Mouse (Mus musculus): ENCODE measurements around the gene Tnfsf12. TPM values are rescaled to one million over a fixed set of nuclear protein-coding genes. Genes with fewer than 3 reads are reported as not detected.
"Not testable (repeated sequence)": the region's sequence is repeated elsewhere in the genome, so short reads cannot be mapped to it uniquely, and the experiment has no call there.

The Tnfsf12 gene
- total RNA-seq (2017), result 0.70 and 0.74 TPM in 2 replicates

GRCm38 (mm10) chr11:69695361-69696181 lies at the start of gene Tnfsf12, which contains the start of gene Tnfsfm13:
Gene Tnfsf12 (minus strand): TSS chr11:69695849.
Gene Tnfsfm13 (minus strand): TSS chr11:69696098.
- 0 out of 2 replicates have a peak, but pooled peaks have one; percentile 34 for ATAC-seq (ENCODE audit: extremely low read depth, insufficient number of reproducible peaks, low FRiP score, poor library complexity, severe bottlenecking)

GRCm38 (mm10) chr11:69731408-69731807 lies 35.8 kb upstream of the Tnfsf12 start:
- ATAC-seq (ENCODE audit: extremely low read depth, insufficient number of reproducible peaks, low FRiP score, poor library complexity, severe bottlenecking), result not testable (repeated sequence)

GRCm38 (mm10) chr11:69729063-69729462 lies 33.4 kb upstream of the Tnfsf12 start:
- peak; percentile 41; the same call in 1 of the 2 replicates for ATAC-seq (ENCODE audit: extremely low read depth, insufficient number of reproducible peaks, low FRiP score, poor library complexity, severe bottlenecking)

GRCm38 (mm10) chr11:69725951-69726350 lies 30.3 kb upstream of the Tnfsf12 start:
- no peak for ATAC-seq (ENCODE audit: extremely low read depth, insufficient number of reproducible peaks, low FRiP score, poor library complexity, severe bottlenecking)

GRCm38 (mm10) chr11:69723074-69723473 lies 27.4 kb upstream of the Tnfsf12 start:
- no peak for ATAC-seq (ENCODE audit: extremely low read depth, insufficient number of reproducible peaks, low FRiP score, poor library complexity, severe bottlenecking)

- no peak for ATAC-seq (ENCODE audit: extremely low read depth, insufficient number of reproducible peaks, low FRiP score, poor library complexity, severe bottlenecking)
These were observed 25.2 kb upstream of the Tnfsf12 start for GRCm38 (mm10) chr11:69720852-69721251.

GRCm38 (mm10) chr11:69719423-69719822 lies 23.8 kb upstream of the Tnfsf12 start:
- no peak for ATAC-seq (ENCODE audit: extremely low read depth, insufficient number of reproducible peaks, low FRiP score, poor library complexity, severe bottlenecking)

GRCm38 (mm10) chr11:69718661-69719060 lies 23.0 kb upstream of the Tnfsf12 start:
- ATAC-seq (ENCODE audit: extremely low read depth, insufficient number of reproducible peaks, low FRiP score, poor library complexity, severe bottlenecking), result no peak

- ATAC-seq (ENCODE audit: extremely low read depth, insufficient number of reproducible peaks, low FRiP score, poor library complexity, severe bottlenecking), result no peak
These were observed 21.3 kb upstream of the Tnfsf12 start for GRCm38 (mm10) chr11:69716953-69717352.

GRCm38 (mm10) chr11:69715929-69716328 lies 20.3 kb upstream of the Tnfsf12 start:
- ATAC-seq (ENCODE audit: extremely low read depth, insufficient number of reproducible peaks, low FRiP score, poor library complexity, severe bottlenecking), result no peak

- ATAC-seq (ENCODE audit: extremely low read depth, insufficient number of reproducible peaks, low FRiP score, poor library complexity, severe bottlenecking), result no peak
These were observed 19.8 kb upstream of the Tnfsf12 start for GRCm38 (mm10) chr11:69715482-69715881.

- ATAC-seq (ENCODE audit: extremely low read depth, insufficient number of reproducible peaks, low FRiP score, poor library complexity, severe bottlenecking), result no peak
These were observed 19.1 kb upstream of the Tnfsf12 start for GRCm38 (mm10) chr11:69714636-69715329.

- no peak for ATAC-seq (ENCODE audit: extremely low read depth, insufficient number of reproducible peaks, low FRiP score, poor library complexity, severe bottlenecking)
These were observed 17.5 kb upstream of the Tnfsf12 start for GRCm38 (mm10) chr11:69712954-69713672.

- no peak for ATAC-seq (ENCODE audit: extremely low read depth, insufficient number of reproducible peaks, low FRiP score, poor library complexity, severe bottlenecking)
These were observed 15.4 kb upstream of the Tnfsf12 start for GRCm38 (mm10) chr11:69711082-69711481.

GRCm38 (mm10) chr11:69710470-69710869 lies 14.8 kb upstream of the Tnfsf12 start:
- ATAC-seq (ENCODE audit: extremely low read depth, insufficient number of reproducible peaks, low FRiP score, poor library complexity, severe bottlenecking), result no peak

- ATAC-seq (ENCODE audit: extremely low read depth, insufficient number of reproducible peaks, low FRiP score, poor library complexity, severe bottlenecking), result no peak
These were observed 14.2 kb upstream of the Tnfsf12 start for GRCm38 (mm10) chr11:69709554-69710446.

- ATAC-seq (ENCODE audit: extremely low read depth, insufficient number of reproducible peaks, low FRiP score, poor library complexity, severe bottlenecking), result no peak
These were observed 13.1 kb upstream of the Tnfsf12 start for GRCm38 (mm10) chr11:69708614-69709265.

GRCm38 (mm10) chr11:69707873-69708381 lies 12.3 kb upstream of the Tnfsf12 start:
- no peak for ATAC-seq (ENCODE audit: extremely low read depth, insufficient number of reproducible peaks, low FRiP score, poor library complexity, severe bottlenecking)
